Mouse (Mus musculus): ENCODE measurements around the gene Tdrd7. TPM values are rescaled to one million over a fixed set of nuclear protein-coding genes. Genes with fewer than 3 reads are reported as not detected.

The Tdrd7 gene
- 9.4 and 10.0 TPM in 2 replicates for polyA plus RNA-seq (2011; ENCODE audit: insufficient read depth, insufficient read length, low read depth, missing spikeins)

DNA sequence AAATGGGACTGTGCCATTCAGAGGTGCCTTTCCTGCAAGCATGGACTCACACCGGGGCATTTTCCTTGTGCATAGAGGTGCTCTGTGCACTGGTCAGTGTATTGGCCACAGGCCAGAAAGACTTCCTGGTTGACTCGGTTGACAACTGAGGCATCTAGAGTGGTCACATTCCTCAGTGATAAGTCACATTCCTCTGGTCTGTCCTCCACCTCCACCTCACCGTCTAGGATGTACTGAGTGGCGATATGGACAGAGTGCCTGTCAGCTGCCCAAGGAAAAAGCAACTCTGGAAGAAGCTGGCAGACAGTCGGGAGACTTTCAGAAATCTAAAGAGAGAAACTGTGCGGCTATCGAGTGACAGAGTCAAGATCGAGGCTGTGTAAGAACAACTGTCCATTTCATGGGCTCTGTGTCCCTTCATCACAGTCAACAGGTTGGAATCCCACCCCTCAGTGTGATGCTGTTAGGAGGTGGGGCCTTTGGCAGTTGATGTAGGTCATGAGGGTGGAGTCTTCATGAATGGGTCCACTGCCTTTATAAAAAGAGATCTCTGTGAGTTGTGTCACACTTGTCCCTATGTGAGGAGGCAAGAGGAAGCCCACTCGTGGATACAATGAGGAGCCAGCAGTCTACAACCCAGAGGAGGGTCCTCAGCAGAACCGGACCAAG lies at the start of gene Tdrd7:
Gene Tdrd7 (plus strand): TSS at position 564 of the 669 bp plus-strand sequence.
- no peaks in the 10 kb centered on the region for H3K4me1 ChIP-seq (ENCODE audit: control insufficient read depth, insufficient read depth, low read length)
- no peak for TF ChIP-seq POLR2A (IDR thresholded peaks at IDR 0.05; ENCODE audit: insufficient read depth, low read length)
- TF ChIP-seq CTCF (IDR thresholded peaks at IDR 0.05; ENCODE audit: low read depth, low read length) = no peak
- no peak for TF ChIP-seq EP300 (IDR thresholded peaks at IDR 0.05; ENCODE audit: insufficient read depth, low read depth, low read length)
- H3K27me3 ChIP-seq (ENCODE audit: control insufficient read depth, insufficient read depth, low read length, poor library complexity, severe bottlenecking) = no peaks in the 10 kb centered on the region
- no peak within 1 kb of the TSS for H3K4me3 ChIP-seq (ENCODE audit: low read depth, low read length)
- H3K36me3 ChIP-seq (ENCODE audit: control insufficient read depth, insufficient read depth, low read length, poor library complexity, severe bottlenecking) = no peaks in the 10 kb centered on the region
- H3K9ac ChIP-seq (ENCODE audit: low read depth, poor library complexity, severe bottlenecking) = no peak within 1 kb of the TSS
- H3K9me3 ChIP-seq (replicated peaks; ENCODE audit: control insufficient read depth, insufficient read depth, low read length, poor library complexity, severe bottlenecking) = no peaks in the 10 kb centered on the region
- H3K27ac ChIP-seq (ENCODE audit: insufficient read depth, low read length) = no peak within 1 kb of the TSS

- no peak overlapping the region for H3K9ac ChIP-seq (ENCODE audit: low read depth, poor library complexity, severe bottlenecking)
- no peaks in the 10 kb centered on the region for H3K4me1 ChIP-seq (ENCODE audit: control insufficient read depth, insufficient read depth, low read length)
- no peak overlapping the region for H3K4me3 ChIP-seq (ENCODE audit: low read depth, low read length)
- H3K9me3 ChIP-seq (replicated peaks; ENCODE audit: control insufficient read depth, insufficient read depth, low read length, poor library complexity, severe bottlenecking) = no peaks in the 10 kb centered on the region
- no peaks in the 10 kb centered on the region for H3K36me3 ChIP-seq (ENCODE audit: control insufficient read depth, insufficient read depth, low read length, poor library complexity, severe bottlenecking)
- H3K27ac ChIP-seq (ENCODE audit: insufficient read depth, low read length) = no peak overlapping the region
- TF ChIP-seq CTCF (IDR thresholded peaks at IDR 0.05; ENCODE audit: low read depth, low read length) (no peak), POLR2A (IDR thresholded peaks at IDR 0.05; ENCODE audit: insufficient read depth, low read length) (no peak), EP300 (IDR thresholded peaks at IDR 0.05; ENCODE audit: insufficient read depth, low read depth, low read length) (no peak)
- no peaks in the 10 kb centered on the region for H3K27me3 ChIP-seq (ENCODE audit: control insufficient read depth, insufficient read depth, low read length, poor library complexity, severe bottlenecking)
Observed at GRCm38 (mm10) chr4:45917091-45917490, 48.0 kb upstream of the Tdrd7 start.

- Histone ChIP-seq H3K36me3 (ENCODE audit: control insufficient read depth, insufficient read depth, low read length, poor library complexity, severe bottlenecking) (no peaks in the 10 kb centered on the region), H3K4me1 (ENCODE audit: control insufficient read depth, insufficient read depth, low read length) (no peaks in the 10 kb centered on the region), H3K27me3 (ENCODE audit: control insufficient read depth, insufficient read depth, low read length, poor library complexity, severe bottlenecking) (no peaks in the 10 kb centered on the region), H3K9me3 (replicated peaks; ENCODE audit: control insufficient read depth, insufficient read depth, low read length, poor library complexity, severe bottlenecking) (no peaks in the 10 kb centered on the region), H3K9ac (ENCODE audit: low read depth, poor library complexity, severe bottlenecking) (no peak overlapping the region), H3K4me3 (ENCODE audit: low read depth, low read length) (no peak overlapping the region), H3K27ac (ENCODE audit: insufficient read depth, low read length) (no peak overlapping the region)
- TF ChIP-seq CTCF (IDR thresholded peaks at IDR 0.05; ENCODE audit: low read depth, low read length) = no peak
Observed at GRCm38 (mm10) chr4:45921663-45922435, 43.3 kb upstream of the Tdrd7 start.

GRCm38 (mm10) chr4:45924011-45924410 lies 41.1 kb upstream of the Tdrd7 start:
- TF ChIP-seq CTCF (IDR thresholded peaks at IDR 0.05; ENCODE audit: low read depth, low read length) = no peak
- no peak for TF ChIP-seq EP300 (IDR thresholded peaks at IDR 0.05; ENCODE audit: insufficient read depth, low read depth, low read length)
- no peak for TF ChIP-seq POLR2A (IDR thresholded peaks at IDR 0.05; ENCODE audit: insufficient read depth, low read length)
- Histone ChIP-seq H3K4me3 (ENCODE audit: low read depth, low read length) (no peak overlapping the region), H3K9me3 (replicated peaks; ENCODE audit: control insufficient read depth, insufficient read depth, low read length, poor library complexity, severe bottlenecking) (no peaks in the 10 kb centered on the region), H3K9ac (ENCODE audit: low read depth, poor library complexity, severe bottlenecking) (no peak overlapping the region), H3K27ac (ENCODE audit: insufficient read depth, low read length) (no peak overlapping the region), H3K4me1 (ENCODE audit: control insufficient read depth, insufficient read depth, low read length) (no peaks in the 10 kb centered on the region), H3K36me3 (ENCODE audit: control insufficient read depth, insufficient read depth, low read length, poor library complexity, severe bottlenecking) (no peaks in the 10 kb centered on the region), H3K27me3 (ENCODE audit: control insufficient read depth, insufficient read depth, low read length, poor library complexity, severe bottlenecking) (no peaks in the 10 kb centered on the region)

- Histone ChIP-seq H3K9ac (ENCODE audit: low read depth, poor library complexity, severe bottlenecking) (no peak overlapping the region), H3K36me3 (ENCODE audit: control insufficient read depth, insufficient read depth, low read length, poor library complexity, severe bottlenecking) (no peaks in the 10 kb centered on the region), H3K27me3 (ENCODE audit: control insufficient read depth, insufficient read depth, low read length, poor library complexity, severe bottlenecking) (no peaks in the 10 kb centered on the region), H3K4me1 (ENCODE audit: control insufficient read depth, insufficient read depth, low read length) (no peaks in the 10 kb centered on the region), H3K4me3 (ENCODE audit: low read depth, low read length) (no peak overlapping the region), H3K27ac (ENCODE audit: insufficient read depth, low read length) (no peak overlapping the region), H3K9me3 (replicated peaks; ENCODE audit: control insufficient read depth, insufficient read depth, low read length, poor library complexity, severe bottlenecking) (no peaks in the 10 kb centered on the region)
- TF ChIP-seq CTCF (IDR thresholded peaks at IDR 0.05; ENCODE audit: low read depth, low read length) (no peak), POLR2A (IDR thresholded peaks at IDR 0.05; ENCODE audit: insufficient read depth, low read length) (no peak), EP300 (IDR thresholded peaks at IDR 0.05; ENCODE audit: insufficient read depth, low read depth, low read length) (no peak)
Observed at GRCm38 (mm10) chr4:45928561-45928960, 36.6 kb upstream of the Tdrd7 start.

- no peaks in the 10 kb centered on the region for H3K36me3 ChIP-seq (ENCODE audit: control insufficient read depth, insufficient read depth, low read length, poor library complexity, severe bottlenecking)
- no peaks in the 10 kb centered on the region for H3K4me1 ChIP-seq (ENCODE audit: control insufficient read depth, insufficient read depth, low read length)
- H3K27ac ChIP-seq (ENCODE audit: insufficient read depth, low read length) = no peak overlapping the region
- no peaks in the 10 kb centered on the region for H3K9me3 ChIP-seq (replicated peaks; ENCODE audit: control insufficient read depth, insufficient read depth, low read length, poor library complexity, severe bottlenecking)
- no peak overlapping the region for H3K9ac ChIP-seq (ENCODE audit: low read depth, poor library complexity, severe bottlenecking)
- H3K27me3 ChIP-seq (ENCODE audit: control insufficient read depth, insufficient read depth, low read length, poor library complexity, severe bottlenecking) = no peaks in the 10 kb centered on the region
- TF ChIP-seq POLR2A (IDR thresholded peaks at IDR 0.05; ENCODE audit: insufficient read depth, low read length) (no peak), CTCF (IDR thresholded peaks at IDR 0.05; ENCODE audit: low read depth, low read length) (peak; percentile 78)
- H3K4me3 ChIP-seq (ENCODE audit: low read depth, low read length) = peak overlapping the region; percentile 32
Observed at GRCm38 (mm10) chr4:45941628-45942044, 23.5 kb upstream of the Tdrd7 start.
